Mouse (Mus musculus): ENCODE data around the gene Tubgcp3.

DNA sequence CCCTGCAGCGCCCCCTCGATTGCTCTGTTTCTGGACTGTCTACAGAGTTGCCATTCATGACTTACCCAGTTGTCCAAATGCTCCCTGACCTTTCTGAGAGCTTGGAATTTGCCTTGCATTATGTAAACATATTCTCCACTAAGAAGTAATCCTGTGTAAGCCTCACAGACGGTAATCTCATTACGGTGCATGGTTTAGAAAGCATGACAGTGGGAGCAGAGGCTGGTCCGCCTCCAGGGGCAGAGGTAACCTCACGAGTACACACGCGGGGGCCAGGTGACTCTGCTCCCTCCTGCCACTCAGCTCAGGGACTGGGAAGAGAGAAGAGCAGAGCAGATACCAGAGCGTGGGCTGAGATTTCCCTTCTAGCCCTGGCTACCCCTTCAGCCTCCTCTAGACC, 47.0 kb upstream of the Tubgcp3 start:
- TF ChIP-seq CTCF (IDR thresholded peaks at IDR 0.05; ENCODE audit: insufficient read depth, low read length) (no peak), POLR2A (IDR thresholded peaks at IDR 0.05; ENCODE audit: borderline replicate concordance, extremely low read depth, low read depth, low read length) (no peak)
